Comparison of ENCODE assay signal across 36 mouse cellular contexts in the genomic region with DNA sequence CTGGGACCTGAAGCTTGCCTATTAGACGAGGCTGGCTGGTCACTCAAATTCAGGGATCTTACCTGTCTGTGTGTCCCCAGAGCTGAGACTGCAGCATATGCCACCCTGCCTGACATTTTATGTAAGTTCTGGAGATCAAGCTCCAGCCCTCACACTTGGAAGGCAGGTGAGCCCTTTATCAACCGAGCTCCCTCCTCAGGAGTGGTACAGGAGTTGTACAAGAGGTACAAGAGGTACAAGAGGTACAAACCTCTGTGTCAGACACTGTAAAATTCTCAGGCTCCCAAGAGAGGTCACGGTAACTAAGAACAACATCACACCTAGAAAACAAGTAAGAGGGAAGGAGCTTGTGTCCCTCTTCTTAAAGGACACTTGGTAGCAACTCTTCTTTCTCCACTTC.
"Had no signal": no experiment of that assay in that cellular context is flagged by ENCODE, and none has a peak within 500 bp of the region (broad histone marks: within the 10 kb centered on the region; RNA-seq: fewer than 3 reads in every experiment).

No protein-coding gene starts in this region.

- H3K27me3 ChIP-seq: heart, embryonic 12.5 days; heart, embryonic 13.5 days; heart, embryonic 15.5 days; hindbrain, embryonic 12.5 days; hindbrain, embryonic 13.5 days; hindbrain, embryonic 15.5 days; intestine, embryonic 15.5 days; kidney, embryonic 15.5 days had no signal

- H3K36me3 ChIP-seq: heart, embryonic 12.5 days; heart, embryonic 13.5 days; heart, embryonic 15.5 days; intestine, embryonic 15.5 days had no signal

- H3K4me2 ChIP-seq: heart, embryonic 11.5 days; heart, embryonic 12.5 days; heart, embryonic 13.5 days; heart, embryonic 15.5 days; hindbrain, embryonic 12.5 days; hindbrain, embryonic 13.5 days; hindbrain, embryonic 14.5 days; hindbrain, embryonic 15.5 days; intestine, embryonic 15.5 days; kidney, embryonic 15.5 days had no signal

- DNase-seq: heart, adult 18-20 months; heart, adult 2 months; heart, postnatal 10 days; heart, postnatal 14 days; heart, postnatal 36 days; heart, postnatal 4 days; kidney, adult 11 months; kidney, adult 18-20 months; kidney, adult 2 months; kidney, adult 8-10 months; kidney, adult 9 months; kidney, postnatal 10 days; kidney, postnatal 14 days; kidney, postnatal 25 days; kidney, postnatal 36 days; kidney, postnatal 4 days; layer of hippocampus, adult 9-11 months had no signal

- H3K9me3 ChIP-seq: heart, embryonic 10.5 days; heart, embryonic 12.5 days; heart, embryonic 13.5 days; heart, embryonic 15.5 days; hindbrain, embryonic 10.5 days; hindbrain, embryonic 12.5 days; hindbrain, embryonic 13.5 days; hindbrain, embryonic 15.5 days; intestine, embryonic 15.5 days; kidney, embryonic 15.5 days had no signal

- H3K27ac ChIP-seq: heart, adult 2 months; heart, embryonic 13.5 days; heart, embryonic 15.5 days; hindbrain, embryonic 10.5 days; hindbrain, embryonic 12.5 days; hindbrain, embryonic 13.5 days; hindbrain, embryonic 14.5 days; hindbrain, embryonic 15.5 days; hindbrain, postnatal 0 days; intestine, embryonic 15.5 days; kidney, embryonic 15.5 days; kidney, postnatal 0 days; layer of hippocampus, adult 2 months had no signal

- ATAC-seq: hindbrain, embryonic 16.5 days; hindbrain, postnatal 0 days; inflammation-experienced regulatory T-cells, adult 6 months; intestine, embryonic 15.5 days; intestine, embryonic 16.5 days; intestine, postnatal 0 days had no signal

- H3K9ac ChIP-seq: heart, embryonic 12.5 days; heart, embryonic 13.5 days; heart, embryonic 15.5 days; hindbrain, embryonic 12.5 days; hindbrain, embryonic 13.5 days; hindbrain, embryonic 14.5 days; hindbrain, embryonic 15.5 days; intestine, embryonic 15.5 days; kidney, embryonic 15.5 days had no signal

- H3K4me1 ChIP-seq: hindbrain, embryonic 12.5 days; hindbrain, embryonic 15.5 days; intestine, embryonic 15.5 days had no signal

- H3K4me3 ChIP-seq: heart, adult 2 months; heart, embryonic 10.5 days; heart, embryonic 12.5 days; heart, embryonic 13.5 days; heart, embryonic 15.5 days; hindbrain, embryonic 10.5 days; hindbrain, embryonic 12.5 days; hindbrain, embryonic 13.5 days; hindbrain, embryonic 15.5 days; intestine, embryonic 15.5 days; kidney, embryonic 15.5 days; layer of hippocampus, adult 2 months had no signal
